Mouse (Mus musculus) embryo, embryonic 11 days (tissue): ENCODE measurements at regions not wholly inside any gene's neighbourhood (a gene's known extent, or its start where the extent isn't known, plus 50 kb on each side); places are given as distances from the start of the nearest gene placed in this dataset.

Experiments used
- DNase-seq: peaks from one replicate; pipeline ENCODE4 v3.0.0-alpha.2; 2015

GRCm38 (mm10) chr13:80188734-80189133 lies 694.5 kb upstream of the Arrdc3 start:
- no peak for DNase-seq

GRCm38 (mm10) chr13:80195065-80195605 lies 688.0 kb upstream of the Arrdc3 start:
- DNase-seq, result peak; percentile 6

GRCm38 (mm10) chr13:80224110-80224509 lies 659.1 kb upstream of the Arrdc3 start:
- DNase-seq, result no peak

- DNase-seq, result no peak
Measured at GRCm38 (mm10) chr13:80231381-80231780, 651.8 kb upstream of the Arrdc3 start.

GRCm38 (mm10) chr13:80235254-80236032 lies 647.7 kb upstream of the Arrdc3 start:
- DNase-seq, result no peak

GRCm38 (mm10) chr13:80262826-80263225 lies 620.4 kb upstream of the Arrdc3 start:
- no peak for DNase-seq

- no peak for DNase-seq
Measured at GRCm38 (mm10) chr13:80267131-80267530, 616.1 kb upstream of the Arrdc3 start.

GRCm38 (mm10) chr13:80273976-80274375 lies 609.2 kb upstream of the Arrdc3 start:
- no peak for DNase-seq

- DNase-seq, result peak; percentile 14
Measured at GRCm38 (mm10) chr13:80291744-80292515, 591.3 kb upstream of the Arrdc3 start.

GRCm38 (mm10) chr13:80295723-80296122 lies 587.5 kb upstream of the Arrdc3 start:
- no peak for DNase-seq

- DNase-seq, result peak; percentile 3
Measured at GRCm38 (mm10) chr13:80334073-80334704, 549.0 kb upstream of the Arrdc3 start.

GRCm38 (mm10) chr13:80334865-80335655 lies 548.1 kb upstream of the Arrdc3 start:
- no peak for DNase-seq

GRCm38 (mm10) chr13:80346980-80347649 lies 536.1 kb upstream of the Arrdc3 start:
- DNase-seq, result no peak

- DNase-seq, result no peak
Measured at GRCm38 (mm10) chr13:80365964-80366363, 517.2 kb upstream of the Arrdc3 start.

- DNase-seq, result no peak
Measured at GRCm38 (mm10) chr13:80370491-80370890, 512.7 kb upstream of the Arrdc3 start.

GRCm38 (mm10) chr13:80381280-80381965 lies 501.8 kb upstream of the Arrdc3 start:
- DNase-seq, result peak; percentile 24

- DNase-seq, result peak; percentile 4
Measured at GRCm38 (mm10) chr13:80381966-80382666, 501.1 kb upstream of the Arrdc3 start.

GRCm38 (mm10) chr13:80408928-80409327 lies 474.3 kb upstream of the Arrdc3 start:
- no peak for DNase-seq

- DNase-seq, result no peak
Measured at GRCm38 (mm10) chr13:80409790-80410433, 473.3 kb upstream of the Arrdc3 start.
